Mouse (Mus musculus): ENCODE measurements around the gene Fars2.

Fars2 gene

DNA sequence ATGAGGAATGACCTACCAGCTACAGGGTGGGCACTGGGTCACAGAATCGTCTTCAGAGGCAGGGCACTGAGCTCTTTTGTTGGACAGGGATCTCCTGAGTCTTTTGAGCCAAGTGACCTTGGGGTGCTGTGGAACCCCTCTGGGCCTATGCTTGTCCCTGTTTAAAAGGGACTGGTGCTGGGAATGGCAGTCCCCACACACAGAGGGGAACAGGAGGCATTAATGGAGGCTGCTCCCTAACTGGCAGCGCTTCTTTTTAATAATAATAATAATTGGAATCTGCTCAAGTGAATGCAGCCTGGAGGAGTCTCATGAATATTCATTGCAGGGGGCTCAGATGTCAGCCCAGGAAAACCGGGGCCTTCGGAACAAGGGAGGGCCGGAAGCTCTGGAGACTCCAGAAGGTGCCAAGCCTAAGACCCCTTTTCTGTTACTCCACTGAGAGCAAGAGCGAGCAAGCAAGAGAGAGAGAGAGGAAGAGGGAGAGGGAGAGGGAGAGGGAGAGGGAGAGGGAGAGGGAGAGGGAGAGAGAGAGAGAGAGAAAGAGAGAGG, 447.6 kb downstream of the Fars2 start:
- DNase-seq (ENCODE audit: low read depth, low spot score), result no peak

DNA sequence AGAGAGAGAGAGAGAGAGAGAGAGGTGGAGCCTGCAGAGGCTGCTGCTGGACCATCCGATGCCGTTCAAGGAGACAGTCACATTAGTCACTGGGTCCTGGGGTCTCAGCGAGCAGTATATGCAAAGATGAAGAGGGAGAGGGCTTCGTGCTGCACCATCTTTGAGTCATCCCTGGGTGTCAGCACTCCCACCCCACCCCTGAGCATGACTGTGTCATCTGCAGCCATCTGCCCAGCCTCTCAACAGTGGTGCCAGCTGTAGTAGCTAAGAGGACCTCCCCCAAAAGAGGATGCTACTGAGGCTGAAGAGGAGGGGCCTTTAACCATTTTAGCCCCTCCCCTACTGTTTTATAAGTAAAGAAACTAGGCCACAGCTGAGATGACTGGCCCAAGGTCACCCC, 459.6 kb downstream of the Fars2 start:
- no peak for DNase-seq (ENCODE audit: low read depth, low spot score)

DNA sequence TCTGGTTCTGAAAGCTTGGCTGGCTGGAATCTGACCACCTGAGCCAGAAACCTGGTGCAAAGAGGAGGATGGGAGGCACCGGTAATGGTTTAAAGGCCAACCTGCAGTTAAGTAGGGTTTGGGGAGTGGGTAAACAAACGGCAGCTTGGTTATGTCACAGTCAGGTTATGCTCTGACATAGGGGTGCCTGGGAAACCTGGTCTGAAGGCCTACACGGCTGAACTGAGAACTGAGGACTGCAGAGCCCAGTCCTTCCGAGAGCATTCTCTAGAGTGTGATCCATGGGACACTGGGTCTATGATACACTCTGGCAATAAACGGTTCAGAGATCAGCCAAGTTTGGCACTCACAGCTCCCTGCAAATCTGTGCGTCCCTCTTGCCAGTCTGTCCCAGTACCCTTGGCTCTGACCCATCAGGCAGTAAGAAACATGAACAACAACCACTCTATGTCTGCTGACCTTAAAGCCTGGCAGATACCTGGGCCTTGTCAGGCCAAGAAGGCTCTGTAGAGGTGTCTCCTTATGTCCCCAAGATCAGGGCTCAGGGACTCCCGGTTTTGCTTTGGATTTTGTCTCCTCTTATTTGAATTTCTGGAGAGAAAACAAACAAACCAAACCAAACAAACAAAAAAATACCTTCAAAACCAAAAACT, 460.8 kb downstream of the Fars2 start:
- no peak for DNase-seq (ENCODE audit: low read depth, low spot score)

DNA sequence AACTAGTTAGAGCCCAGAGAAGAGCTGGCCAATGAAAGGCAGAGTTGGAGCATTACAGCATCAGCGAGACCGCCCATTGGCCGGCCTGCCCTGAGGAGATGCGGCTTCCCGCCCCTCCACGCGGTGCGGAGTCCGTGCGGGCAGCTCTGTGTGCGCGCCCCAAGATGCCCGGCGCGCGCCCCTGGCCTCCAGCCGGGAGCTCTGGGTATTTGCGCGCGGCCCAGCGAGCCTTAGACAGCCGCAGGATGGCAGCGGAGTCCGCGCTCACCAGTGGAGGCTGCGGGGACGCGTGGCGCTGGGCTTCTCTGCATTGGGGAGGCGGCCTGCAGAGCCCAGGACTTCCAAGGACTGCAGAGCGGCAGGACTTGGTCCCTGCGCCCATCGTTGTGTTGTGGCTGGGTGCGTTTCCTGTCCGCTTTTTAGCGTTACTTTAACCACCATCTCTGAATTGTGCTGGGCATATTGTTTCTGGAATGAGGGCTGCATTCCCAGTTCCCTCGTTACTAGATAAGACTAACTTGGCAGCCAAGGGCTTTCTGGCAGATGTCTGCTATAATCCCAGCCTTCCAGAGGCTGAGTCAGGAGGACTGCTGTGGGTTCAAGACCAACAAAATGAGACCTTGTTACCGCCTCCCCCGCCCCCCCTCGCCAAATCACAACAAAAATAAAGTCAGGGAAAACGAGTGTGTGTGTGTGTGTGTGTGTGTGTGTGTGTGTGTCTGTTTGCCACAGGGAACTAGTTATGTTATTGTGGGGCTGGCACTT, 461.5 kb downstream of the Fars2 start:
- DNase-seq (ENCODE audit: low read depth, low spot score), result peak; percentile 62

DNA sequence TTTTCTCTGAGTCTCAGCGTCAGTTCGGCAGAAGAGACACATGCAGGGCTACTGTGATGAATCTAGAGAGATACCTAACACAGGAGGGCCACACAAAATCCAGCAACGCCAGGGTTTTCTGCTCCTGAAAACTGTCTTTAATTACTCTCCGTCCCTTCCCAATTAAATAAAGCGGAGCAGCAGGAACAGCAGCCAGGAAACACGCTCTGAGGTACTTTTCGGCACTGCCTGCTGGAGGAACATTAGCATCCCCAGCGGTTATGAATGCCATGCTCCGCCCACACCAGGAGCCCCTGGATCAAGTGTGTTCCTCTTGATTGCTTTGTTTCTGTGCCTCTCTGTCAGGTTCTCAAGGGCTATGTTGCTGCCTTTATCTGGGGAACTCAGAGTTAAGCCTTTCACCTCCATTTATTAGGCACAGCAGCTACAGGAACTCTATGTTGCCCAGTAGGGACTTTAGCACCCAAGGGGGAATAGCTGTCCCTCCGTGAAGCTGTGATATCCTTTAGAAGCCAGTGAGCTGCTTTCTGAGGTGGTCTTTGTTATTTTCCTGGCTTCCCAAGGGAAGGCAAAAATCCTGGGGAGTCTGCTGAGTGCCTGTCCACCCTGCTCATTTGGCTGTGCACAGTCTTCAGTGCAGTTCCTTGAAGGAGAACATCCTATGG, 465.3 kb downstream of the Fars2 start:
- no peak for DNase-seq (ENCODE audit: low read depth, low spot score)

DNA sequence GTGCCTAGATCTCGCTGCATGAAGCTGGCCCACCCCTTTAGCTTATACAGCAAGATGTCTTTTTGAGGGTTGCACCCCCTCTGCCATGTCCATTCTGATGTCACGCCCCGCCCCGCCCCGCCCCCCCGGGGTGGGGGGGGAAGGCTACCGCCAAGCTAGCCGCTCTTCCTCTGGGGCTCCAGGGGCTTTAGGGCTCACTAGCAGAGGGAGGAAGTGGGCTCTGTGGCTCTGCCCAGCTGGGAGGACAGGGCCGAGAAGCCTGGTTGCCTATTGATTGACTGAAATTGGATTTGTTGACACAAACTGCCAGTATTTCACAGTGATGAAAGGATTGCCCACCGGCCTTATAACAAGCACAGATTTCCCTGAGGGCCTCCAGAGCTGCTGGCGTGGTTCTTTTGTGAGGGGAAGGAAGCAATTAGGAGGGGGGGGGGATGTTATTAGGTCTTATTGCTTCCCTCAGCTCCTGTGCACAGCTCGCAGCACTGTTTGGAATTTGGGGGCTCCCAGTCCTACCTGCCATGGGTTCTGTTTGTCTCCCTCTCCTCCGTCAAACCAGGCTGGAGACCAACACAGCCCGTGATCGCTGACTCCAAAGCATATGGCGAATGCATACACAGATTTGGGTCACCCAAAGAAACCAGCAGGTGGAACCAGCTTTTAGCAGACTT, 466.4 kb downstream of the Fars2 start:
- DNase-seq (ENCODE audit: low read depth, low spot score), result no peak

DNA sequence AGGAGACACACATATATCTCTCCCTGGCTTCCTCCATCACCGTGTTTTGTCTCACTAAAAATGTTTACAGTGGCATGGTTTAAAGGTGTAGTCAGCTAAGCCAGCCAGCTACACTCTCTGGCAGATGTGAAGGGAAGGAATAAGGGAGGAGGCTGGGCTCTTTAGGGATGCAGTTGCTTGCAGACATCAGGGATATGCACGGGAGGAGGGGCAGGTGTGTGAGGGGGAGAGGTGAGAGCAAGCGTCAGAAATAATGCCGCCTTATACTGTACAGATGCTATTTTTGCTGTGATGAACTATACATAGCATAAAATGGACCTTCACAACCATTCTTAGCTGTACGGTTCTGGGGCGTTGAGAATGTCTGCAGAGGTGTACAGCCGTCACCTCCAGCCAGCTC, 467.0 kb downstream of the Fars2 start:
- DNase-seq (ENCODE audit: low read depth, low spot score), result no peak

DNA sequence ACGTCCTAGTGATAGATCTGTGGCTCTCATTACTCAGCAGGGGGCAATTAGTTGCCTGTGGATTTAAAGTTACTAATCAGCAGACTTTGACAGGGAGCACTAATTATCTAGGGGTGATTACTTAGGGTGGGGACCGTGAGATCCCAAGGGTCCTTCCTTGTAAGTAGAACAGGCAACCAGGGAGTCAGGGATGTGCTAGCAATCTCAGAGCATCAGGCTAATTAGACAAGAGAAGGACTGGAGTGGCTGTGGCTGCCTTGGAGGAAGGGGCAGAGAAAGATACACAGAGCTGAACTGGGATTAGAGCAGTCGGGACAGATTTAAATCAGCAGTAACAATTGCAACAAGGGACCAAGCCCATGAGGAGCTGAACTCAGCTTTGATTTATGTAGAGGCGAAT, 471.9 kb downstream of the Fars2 start:
- DNase-seq (ENCODE audit: low read depth, low spot score), result no peak

DNA sequence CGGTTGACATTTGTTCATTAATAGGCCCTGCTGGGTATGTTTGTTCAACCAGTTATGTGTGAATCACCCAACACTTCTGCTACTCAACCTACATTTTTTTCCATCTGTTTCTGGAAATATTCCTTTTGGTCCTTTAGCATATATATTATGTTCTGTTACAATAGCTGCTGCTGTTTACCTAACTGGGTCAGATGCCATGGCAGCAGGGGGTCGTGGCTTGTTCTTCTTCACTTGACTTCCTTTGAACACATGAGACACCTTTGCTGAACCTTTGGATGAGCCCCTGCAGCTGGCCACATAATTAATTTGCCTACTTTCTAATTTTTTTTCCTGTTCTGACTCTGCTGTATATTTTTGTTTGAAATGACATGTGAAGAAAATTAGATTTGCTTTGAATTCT, 475.1 kb downstream of the Fars2 start:
- no peak for DNase-seq (ENCODE audit: low read depth, low spot score)

DNA sequence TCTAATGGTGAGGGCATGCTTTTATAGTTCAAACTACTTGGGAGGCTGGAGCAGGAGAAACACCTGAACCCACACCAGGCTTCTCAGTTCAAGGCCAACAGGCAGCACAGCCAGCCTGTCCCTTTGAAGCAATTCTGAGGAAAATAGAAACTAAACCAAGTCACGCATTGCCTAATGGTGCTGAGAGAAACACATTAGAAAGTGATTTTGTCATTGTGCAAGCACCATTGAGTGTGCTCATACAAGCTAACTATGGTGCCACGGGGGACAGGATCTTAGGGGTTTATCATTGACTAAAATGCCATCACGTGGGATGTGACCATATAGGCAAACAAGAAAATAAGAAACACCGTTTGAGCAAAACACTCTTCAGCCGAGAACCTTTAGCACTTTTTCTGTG, 489.5 kb downstream of the Fars2 start:
- DNase-seq (ENCODE audit: low read depth, low spot score), result no peak

DNA sequence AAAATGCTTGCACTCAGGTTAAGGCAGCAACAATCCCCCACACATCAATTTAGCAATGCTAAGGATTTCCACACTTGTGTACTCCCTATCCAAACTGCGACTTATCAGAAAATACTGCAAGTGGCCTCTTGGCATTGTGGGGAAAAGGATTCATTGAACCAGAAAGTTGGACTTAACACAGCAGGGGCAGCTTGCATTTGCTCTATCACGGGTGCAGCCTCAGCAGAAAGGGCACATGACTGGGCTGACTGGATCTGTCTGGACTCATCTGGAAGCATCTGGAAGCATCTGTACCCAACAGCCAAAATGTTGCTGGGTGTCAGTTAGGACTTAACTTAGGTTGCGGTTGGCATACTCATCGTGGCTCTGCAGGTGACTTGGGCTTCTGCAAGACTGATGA, 490.7 kb downstream of the Fars2 start:
- no peak for DNase-seq (ENCODE audit: low read depth, low spot score)

DNA sequence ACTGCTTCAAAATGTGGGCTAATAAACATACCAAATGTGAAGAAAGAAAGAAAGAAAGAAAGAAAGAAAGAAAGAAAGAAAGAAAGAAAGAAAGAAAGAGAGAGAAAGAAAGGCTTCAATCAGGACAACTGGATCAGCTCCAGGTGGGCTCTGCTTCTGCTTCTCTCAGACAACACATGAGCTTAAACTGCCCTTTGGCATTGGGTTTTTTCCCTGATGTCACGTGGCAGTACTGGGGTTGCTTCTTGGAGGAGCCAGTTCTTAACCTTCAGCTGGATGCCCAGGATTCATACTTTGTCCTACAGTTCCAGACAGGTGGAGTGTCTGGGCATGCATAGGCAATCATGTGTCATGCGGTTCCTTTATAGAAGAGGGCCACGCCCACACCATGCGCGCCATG, 493.2 kb downstream of the Fars2 start:
- DNase-seq (ENCODE audit: low read depth, low spot score), result no peak

DNA sequence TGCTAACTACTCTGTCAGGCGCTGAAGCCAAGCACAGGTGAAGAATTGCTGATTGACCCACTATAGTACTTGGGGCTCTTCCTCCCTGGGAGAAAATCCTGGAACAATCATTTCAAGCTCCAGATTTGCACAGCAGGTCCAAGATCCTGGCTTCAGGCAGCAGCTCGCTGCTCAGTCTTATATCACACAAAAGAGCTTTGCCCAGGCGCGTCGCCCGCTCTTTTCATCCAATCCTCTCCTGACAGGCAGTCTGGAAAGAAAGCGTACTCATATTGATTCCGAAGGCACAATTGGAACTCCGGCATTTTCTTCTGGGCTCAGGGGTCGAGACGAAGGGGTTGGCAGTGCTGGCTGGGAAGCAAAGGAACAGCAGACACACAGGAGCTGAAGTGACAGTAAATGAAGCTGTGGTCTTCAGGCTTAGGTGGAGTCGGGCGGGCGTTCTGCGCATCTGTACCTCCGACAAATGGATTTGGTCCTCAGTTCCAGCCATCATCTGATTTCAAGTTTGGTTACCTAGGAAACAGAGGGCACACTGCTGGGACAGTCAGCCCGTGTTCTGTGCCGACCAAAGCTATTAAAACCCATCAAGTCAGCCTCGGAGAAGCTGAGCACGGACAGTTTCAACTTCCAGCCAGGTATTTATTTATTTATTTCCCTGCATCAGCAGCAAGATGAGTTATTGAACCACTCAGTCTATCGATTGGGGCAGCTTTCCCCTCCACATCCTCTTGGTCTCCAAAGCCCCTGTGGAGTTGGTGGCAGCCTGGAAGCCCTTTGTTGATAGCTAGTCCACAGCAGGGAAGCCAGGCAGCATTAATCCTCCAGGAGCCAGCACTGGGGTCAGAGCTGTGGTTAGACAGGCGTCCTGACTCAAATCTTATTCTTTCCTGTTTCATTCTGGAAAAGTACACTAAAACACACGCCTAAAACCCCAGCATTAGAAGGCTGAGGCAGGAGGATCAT, 495.9 kb downstream of the Fars2 start:
- no peak for DNase-seq (ENCODE audit: low read depth, low spot score)

DNA sequence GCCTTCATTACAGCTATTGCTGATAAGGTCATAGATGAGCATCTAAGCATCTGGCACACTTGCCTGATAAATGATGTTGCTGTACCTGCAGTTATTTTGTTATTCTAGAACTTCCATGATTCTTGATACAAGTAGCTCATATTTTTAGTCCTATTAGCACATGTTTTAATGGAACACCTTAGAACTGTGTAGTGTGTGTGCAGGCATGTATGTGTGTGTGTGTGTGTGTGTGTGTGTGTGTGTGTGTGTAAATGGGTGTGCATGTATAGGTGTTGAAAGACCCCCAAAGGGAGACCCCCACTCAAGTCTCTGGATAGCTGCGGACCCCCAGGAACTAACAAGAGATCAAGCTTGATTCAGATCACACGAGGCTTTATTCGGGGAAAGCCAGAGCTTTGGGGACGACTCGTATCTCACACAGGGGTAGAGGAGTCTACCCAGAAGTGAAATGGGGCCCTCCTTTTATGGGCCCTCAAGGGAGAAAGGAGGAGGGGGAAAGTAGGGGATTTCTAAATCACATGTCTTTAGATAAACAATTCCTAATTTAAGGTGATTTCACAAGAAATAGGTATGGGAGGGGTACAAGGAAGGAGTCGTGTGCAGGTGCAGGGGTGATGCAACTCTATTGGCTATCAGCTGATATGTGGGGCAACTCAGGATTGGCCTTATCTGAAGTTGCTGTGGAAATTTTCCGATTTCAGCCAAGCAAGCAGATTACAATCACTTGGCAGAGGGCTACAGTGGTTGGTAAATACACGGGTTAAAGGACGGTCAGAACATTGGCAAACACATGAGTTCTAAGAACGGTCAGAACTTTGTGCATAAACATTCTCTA, 503.5 kb downstream of the Fars2 start:
- DNase-seq (ENCODE audit: low read depth, low spot score), result no peak

DNA sequence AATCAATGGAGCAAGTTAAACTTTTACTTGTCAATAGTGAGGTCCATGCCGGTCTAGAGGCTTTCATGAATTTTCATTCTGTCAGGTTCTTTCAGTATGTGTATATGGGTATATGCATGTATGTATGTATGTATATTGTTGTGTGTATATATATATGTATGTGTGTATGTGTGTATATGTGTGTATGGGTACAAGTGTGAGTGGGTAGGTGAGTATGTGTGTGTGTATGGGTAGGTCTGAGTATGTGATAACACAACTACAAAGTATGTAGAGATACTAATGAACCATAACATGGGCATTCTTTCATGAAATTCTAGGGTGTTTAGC, 504.1 kb downstream of the Fars2 start:
- DNase-seq (ENCODE audit: low read depth, low spot score), result no peak

DNA sequence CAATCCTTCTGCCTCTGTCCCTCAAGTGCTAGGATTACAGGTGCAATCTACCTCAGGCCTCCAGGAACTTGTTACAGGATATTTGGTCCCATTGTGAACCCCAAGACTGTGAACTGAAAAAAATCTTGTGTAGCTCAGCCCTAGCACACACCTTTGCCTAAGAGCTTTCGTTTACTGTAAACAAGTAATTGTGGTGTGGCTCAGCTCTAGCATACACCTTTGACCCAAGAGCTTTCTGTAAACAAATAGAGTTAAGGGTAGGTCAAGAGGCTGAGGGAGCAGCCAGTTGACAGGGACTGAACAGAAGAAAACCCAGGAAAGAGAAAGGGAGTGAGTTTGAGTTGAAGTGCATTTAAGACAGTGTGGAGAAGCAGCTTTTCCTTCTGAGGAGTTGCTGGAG, 506.3 kb downstream of the Fars2 start:
- DNase-seq (ENCODE audit: low read depth, low spot score), result no peak

DNA sequence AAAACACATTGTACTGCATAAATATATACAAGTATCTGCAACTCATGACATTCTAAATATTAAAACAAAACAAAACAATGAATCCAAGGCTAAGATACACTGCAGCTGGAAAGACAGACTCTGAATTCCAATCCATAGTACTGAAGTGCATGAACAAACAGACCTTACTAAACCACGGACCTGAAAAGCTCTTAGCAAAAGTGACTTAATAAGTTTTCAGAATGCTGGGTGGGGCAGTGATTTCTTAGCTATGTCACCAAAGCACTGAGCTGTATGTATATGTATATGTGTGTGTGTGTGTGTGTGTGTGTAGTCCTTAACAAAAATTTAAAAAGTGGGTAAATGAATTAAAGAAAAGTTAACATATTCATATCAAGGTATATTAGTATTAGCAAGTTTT, 511.9 kb downstream of the Fars2 start:
- no peak for DNase-seq (ENCODE audit: low read depth, low spot score)

DNA sequence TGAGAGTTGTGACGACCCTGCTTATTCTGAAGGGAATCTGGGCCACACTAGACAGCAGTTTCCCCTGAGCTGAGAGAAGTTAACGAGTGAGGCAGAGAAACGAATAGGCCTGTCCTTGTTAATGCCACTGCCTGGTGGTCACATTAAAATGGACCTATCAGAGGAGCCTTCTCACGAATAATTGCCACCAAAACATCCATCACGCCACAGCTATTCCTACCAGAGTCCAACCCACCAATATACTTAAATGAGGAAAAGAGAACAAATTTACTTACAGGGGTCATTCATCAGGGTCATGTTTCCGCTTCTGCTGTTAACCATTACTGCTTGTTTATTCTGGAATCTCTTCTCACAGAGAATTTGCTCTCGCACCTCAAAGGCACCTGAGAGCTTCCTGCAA, 531.0 kb downstream of the Fars2 start:
- DNase-seq (ENCODE audit: low read depth, low spot score), result no peak

DNA sequence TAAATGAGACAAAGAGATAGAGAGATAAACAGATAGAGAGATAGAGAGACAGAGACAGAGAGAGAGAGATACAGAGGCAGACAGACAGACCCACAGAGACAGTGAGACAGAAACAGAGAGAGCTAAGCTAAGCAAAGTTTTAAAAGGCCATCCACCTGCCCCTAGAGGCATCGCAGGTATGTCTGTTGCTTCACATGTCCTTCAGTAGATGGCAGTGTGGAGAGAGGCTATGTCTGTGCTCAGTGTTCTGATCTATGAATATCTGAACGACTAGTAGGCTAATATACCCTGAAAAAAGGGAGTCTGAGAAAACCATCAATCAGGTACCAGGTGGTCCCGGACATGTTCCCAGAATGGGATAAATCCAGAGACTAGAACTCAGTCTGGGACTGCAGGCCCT, 537.0 kb downstream of the Fars2 start:
- DNase-seq (ENCODE audit: low read depth, low spot score), result no peak

DNA sequence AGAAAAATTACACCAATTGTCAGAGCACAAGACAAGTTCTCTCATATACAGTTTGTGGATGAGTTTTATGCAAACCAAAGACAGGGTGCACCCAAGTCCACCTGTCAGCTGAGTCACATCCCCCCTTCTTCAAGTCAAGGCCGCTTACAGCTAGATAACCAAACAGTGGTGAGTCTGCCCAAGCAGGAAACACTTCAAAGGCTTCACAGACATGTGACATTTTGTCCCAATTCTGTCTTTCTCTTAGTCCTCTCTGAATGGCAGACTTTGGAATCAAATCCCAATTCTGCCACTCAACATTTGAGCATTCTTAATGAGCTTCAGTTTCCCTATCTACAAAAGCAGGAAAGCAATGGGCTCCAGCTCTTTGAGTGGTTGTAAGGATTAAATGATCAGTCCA, 562.1 kb downstream of the Fars2 start:
- no peak for DNase-seq (ENCODE audit: low read depth, low spot score)
